Mouse (Mus musculus) erythroblast, embryonic 14.5 days (primary cell): ENCODE data around the gene Rbpj. TPM values are rescaled to one million over a fixed set of nuclear protein-coding genes. Genes with fewer than 3 reads are reported as not detected.

Experiments used
- H3K27me3 ChIP-seq: 2 replicates; pipeline ENCODE4 v1.6.1; 2012; ENCODE audit warnings: inconsistent platforms; ENCODE audit not compliant: control insufficient read depth
- H3K36me3 ChIP-seq: 2 replicates; pipeline ENCODE4 v1.6.1; 2012; ENCODE audit warnings: mild to moderate bottlenecking, inconsistent platforms; ENCODE audit not compliant: control insufficient read depth
- H3K4me1 ChIP-seq: 2 replicates; pipeline ENCODE4 v1.6.1; 2012; ENCODE audit warnings: inconsistent platforms; ENCODE audit not compliant: control insufficient read depth
- H3K4me3 ChIP-seq: replicated peaks from 2 replicates; pipeline ENCODE3; 2012; ENCODE audit warnings: moderate library complexity, mild to moderate bottlenecking, inconsistent platforms
- H3K9me3 ChIP-seq: 2 replicates; pipeline ENCODE4 v1.6.1; 2012; ENCODE audit warnings: low read length, inconsistent platforms, mixed read lengths; ENCODE audit not compliant: control insufficient read depth
- GATA1 ChIP-seq: IDR thresholded peaks from 2 replicates; pipeline ENCODE4 v1.6.1; 2012; ENCODE audit warnings: low read length, inconsistent platforms, mixed read lengths
- TAL1 ChIP-seq: IDR thresholded peaks from 3 replicates; pipeline ENCODE4 v1.6.1; 2012; ENCODE audit warnings: low read length, inconsistent platforms, mixed read lengths
- polyA plus RNA-seq: library from polyadenylated mRNA; stranded (reverse); fragments of >175 nt; gene quantifications from 2 replicates; pipeline ENCODE4 v1.2.3, GENCODE M21; 2012

The Rbpj gene
- polyA plus RNA-seq, 1 experiment = 0.21 TPM

DNA sequence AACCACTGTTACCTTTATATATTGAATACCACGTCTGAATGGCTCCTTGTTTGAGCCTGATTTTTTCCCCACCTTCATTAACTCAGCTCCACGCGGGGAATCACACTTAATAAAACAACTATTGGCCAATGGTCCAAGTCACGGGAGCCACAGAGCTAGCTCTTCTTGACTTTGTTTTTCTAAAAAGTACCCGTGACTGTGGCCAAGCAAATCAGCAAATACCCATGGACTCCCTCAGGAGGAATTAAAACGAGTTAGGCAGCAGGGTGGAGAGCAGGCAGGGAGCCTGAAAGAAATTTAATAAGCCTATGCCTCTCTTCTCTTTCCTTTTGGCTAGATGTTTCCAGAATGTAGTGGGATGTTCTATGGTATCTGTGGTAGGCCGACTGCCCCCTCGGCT, 51.9 kb downstream of the Rbpj start:
- no peaks in the 10 kb centered on the region for H3K36me3 ChIP-seq
- H3K4me3 ChIP-seq = no peak overlapping the region
- H3K9me3 ChIP-seq = no peaks in the 10 kb centered on the region
- no peak for TF ChIP-seq GATA1
- TF ChIP-seq TAL1 = no peak
- no peaks in the 10 kb centered on the region for H3K4me1 ChIP-seq
- no peaks in the 10 kb centered on the region for H3K27me3 ChIP-seq

DNA sequence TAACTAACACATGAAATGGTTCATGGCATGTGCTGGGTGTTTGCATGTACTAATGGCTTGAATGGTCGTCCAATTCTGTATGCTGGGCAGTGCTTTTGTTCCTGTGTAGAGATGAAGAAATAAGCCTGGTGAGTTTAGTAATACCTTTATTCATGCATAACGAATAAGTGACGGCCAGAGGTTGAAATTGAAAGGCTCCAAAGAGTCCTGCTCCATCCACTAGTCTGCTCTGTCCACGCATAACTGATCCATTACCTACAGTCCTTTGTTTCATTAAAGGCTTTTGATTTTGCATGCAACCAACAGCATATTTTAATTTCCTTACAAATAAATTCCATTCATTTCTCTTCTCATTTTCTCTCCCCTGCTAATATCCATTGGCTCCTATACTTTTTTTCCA, 53.2 kb downstream of the Rbpj start:
- Histone ChIP-seq H3K36me3 (no peaks in the 10 kb centered on the region), H3K27me3 (no peaks in the 10 kb centered on the region), H3K4me1 (no peaks in the 10 kb centered on the region), H3K9me3 (no peaks in the 10 kb centered on the region), H3K4me3 (no peak overlapping the region)
- TF ChIP-seq GATA1 = no peak
- no peak for TF ChIP-seq TAL1

DNA sequence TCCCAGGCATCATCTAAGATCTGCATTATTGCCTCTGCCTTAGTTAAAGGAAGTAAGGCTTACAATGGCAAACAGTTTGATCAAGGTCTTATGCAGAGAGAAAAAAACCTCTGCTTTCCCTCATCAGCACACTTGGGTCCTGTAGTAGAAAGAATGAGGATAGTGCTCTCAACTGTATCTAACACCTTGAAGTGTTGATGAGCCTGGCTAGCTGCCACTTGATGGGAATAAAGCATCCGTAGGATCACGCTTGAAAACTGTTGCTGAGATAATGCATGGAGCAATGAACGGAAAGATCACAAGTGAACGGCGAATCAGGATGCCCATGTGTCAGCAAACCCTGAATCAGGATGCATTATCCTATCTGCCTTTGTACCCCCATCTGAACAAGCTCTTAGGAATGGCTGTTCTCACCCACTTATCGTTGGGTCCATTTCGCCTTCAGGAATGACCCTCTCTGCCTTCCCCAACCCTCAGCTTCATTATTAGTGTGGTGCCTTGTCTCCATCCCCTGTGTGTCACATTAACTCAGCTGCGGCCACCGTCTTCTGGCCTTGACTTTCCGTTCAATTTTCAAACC, 54.1 kb downstream of the Rbpj start:
- no peak for TF ChIP-seq TAL1
- no peak overlapping the region for H3K4me3 ChIP-seq
- H3K36me3 ChIP-seq = no peaks in the 10 kb centered on the region
- H3K9me3 ChIP-seq = no peaks in the 10 kb centered on the region
- no peaks in the 10 kb centered on the region for H3K27me3 ChIP-seq
- no peaks in the 10 kb centered on the region for H3K4me1 ChIP-seq

DNA sequence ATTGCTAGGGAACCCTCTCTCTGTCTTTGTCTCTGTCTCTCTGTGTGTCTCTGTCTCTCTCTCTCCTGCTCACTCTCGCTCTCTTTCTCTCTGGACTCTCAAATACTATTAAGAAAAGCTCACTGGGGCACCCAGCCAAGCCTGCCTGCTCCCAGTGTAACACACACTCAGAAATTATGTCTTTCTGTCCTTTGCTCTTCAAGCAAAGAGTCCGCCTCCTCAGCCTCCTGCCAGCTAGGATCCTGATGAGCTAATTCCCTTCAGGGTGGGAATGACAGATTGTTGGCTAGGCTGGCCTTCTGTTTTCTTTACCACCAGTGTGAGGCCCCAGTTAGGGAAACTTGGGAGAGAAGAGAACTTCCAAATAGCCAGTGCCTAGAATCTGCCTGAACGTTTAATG, 57.1 kb downstream of the Rbpj start:
- H3K36me3 ChIP-seq = no peaks in the 10 kb centered on the region
- TF ChIP-seq GATA1 = no peak
- no peak for TF ChIP-seq TAL1
- no peaks in the 10 kb centered on the region for H3K27me3 ChIP-seq
- H3K9me3 ChIP-seq = no peaks in the 10 kb centered on the region
- H3K4me1 ChIP-seq = no peaks in the 10 kb centered on the region
- no peak overlapping the region for H3K4me3 ChIP-seq

DNA sequence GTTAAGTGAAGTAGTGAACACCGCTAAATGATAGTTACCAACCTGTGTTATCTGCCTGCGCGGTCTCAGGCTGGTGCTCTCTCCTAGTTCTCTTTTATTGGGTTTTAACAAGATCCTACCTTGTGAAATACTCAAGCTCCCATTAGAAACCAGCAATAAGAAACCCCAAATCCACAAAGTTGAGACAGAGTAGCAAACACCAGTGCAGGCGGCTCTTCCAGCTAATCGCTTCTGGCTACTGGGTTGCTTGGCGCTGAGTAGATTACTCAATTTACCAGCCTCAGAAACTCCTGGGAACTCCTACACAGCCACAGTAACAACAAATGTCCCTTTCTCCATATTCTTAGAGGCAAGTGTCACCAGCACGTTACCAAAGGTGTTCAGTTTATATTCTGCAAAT, 58.2 kb downstream of the Rbpj start:
- no peaks in the 10 kb centered on the region for H3K9me3 ChIP-seq
- H3K4me1 ChIP-seq = no peaks in the 10 kb centered on the region
- no peaks in the 10 kb centered on the region for H3K27me3 ChIP-seq
- TF ChIP-seq GATA1 = no peak
- TF ChIP-seq TAL1 = no peak
- H3K4me3 ChIP-seq = no peak overlapping the region
- H3K36me3 ChIP-seq = no peaks in the 10 kb centered on the region

DNA sequence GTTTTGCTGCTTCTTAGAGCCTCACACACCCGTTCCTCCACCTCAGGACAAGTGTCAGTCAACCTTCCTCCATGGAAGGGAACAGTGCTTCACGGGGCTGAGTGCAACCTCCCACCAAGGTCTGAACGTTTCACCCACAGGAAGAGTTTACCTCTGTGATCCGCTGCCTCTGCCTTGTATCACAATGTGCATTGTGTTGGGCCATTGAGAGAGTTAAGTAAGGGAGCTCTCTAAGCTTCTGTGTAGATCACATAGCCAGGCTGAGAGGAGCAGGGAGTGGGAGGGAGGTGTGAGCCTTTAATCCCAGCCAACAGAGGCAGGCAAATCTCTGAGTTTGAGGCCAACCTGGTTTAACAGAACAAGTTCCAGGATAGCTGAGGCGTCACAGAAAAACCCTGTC, 58.9 kb downstream of the Rbpj start:
- no peak overlapping the region for H3K4me3 ChIP-seq
- H3K4me1 ChIP-seq = no peaks in the 10 kb centered on the region
- TF ChIP-seq TAL1 = no peak
- TF ChIP-seq GATA1 = no peak
- no peaks in the 10 kb centered on the region for H3K27me3 ChIP-seq
- no peaks in the 10 kb centered on the region for H3K9me3 ChIP-seq
- H3K36me3 ChIP-seq = no peaks in the 10 kb centered on the region

DNA sequence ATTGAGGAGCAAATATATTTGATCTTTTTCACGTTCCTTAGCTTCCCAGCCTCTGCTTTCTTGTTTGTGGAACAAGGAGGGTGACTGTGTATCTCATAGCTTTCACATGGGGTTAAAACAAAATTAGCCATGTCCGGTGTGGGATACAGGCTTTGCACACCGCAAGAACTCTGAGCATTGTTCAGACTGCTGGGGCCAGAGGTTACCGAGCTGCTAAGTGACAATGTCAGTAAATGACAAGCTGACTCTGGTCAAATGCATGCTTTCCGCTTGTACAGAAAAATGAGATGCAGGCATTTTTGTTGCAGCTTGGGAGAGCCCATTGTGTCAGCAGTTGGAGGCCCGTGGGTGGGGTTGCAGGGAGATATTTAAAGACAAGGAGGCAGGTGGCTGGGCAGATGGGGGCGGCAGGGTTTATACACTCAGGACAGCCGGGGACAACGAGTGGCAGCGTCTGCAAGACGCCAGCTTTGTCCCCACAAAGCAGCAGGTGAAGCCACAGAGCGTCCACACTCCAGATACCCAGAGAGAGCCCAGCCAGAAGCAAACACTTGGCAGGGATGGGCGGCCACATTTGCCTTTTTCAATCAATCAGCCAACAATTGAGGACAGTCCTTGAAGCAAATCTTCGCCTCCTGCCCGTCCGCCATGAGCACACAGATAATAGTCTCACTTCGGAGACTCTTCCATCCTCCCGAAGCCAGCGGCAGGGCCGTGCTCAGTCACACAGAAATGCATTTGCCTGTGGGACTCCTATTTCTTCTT, 59.5 kb downstream of the Rbpj start:
- H3K36me3 ChIP-seq = no peaks in the 10 kb centered on the region
- H3K4me1 ChIP-seq = no peaks in the 10 kb centered on the region
- no peaks in the 10 kb centered on the region for H3K9me3 ChIP-seq
- no peak overlapping the region for H3K4me3 ChIP-seq
- no peak for TF ChIP-seq GATA1
- TF ChIP-seq TAL1 = no peak
- H3K27me3 ChIP-seq = no peaks in the 10 kb centered on the region

DNA sequence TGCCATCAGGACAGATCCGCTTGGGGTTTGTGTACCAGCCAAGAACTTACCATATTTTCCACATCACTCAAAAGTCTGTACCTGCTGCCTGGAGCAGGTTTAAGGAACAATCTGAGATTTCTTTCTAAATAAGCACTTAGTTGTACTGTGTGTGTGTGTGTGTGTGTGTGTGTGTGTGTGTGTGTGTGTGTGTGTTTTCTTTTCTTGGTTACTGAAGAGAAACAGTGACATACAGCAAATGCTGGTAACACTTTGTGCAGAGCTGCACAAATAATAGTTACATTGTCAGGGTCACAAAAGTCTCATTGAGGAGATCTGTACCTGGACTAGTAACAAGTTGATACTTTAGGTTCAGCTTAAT, 60.1 kb downstream of the Rbpj start:
- H3K4me3 ChIP-seq = no peak overlapping the region
- H3K27me3 ChIP-seq = no peaks in the 10 kb centered on the region
- H3K9me3 ChIP-seq = no peaks in the 10 kb centered on the region
- TF ChIP-seq GATA1 (no peak), TAL1 (no peak)
- H3K36me3 ChIP-seq = no peaks in the 10 kb centered on the region
- no peaks in the 10 kb centered on the region for H3K4me1 ChIP-seq

DNA sequence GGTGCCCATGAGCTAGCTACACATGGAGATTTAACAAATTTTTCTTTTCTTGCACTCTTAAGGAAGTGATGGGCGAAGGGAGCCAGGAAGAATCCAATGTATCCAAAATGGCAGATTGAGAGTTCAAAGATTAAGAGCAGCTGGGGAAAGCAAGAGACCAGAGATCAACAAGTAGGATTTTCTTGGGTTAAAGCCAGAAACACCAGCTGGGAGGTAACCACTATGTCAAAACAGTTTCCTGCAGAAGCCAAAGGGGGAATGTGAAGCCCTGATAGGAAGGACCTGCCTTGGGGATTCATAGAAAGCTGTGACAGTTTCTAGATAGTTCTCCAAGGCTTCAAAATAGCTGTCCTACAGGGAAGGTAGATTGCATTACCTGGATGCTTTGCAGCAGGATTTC, 63.9 kb downstream of the Rbpj start:
- Histone ChIP-seq H3K36me3 (no peaks in the 10 kb centered on the region), H3K27me3 (no peaks in the 10 kb centered on the region), H3K4me3 (no peak overlapping the region), H3K9me3 (no peaks in the 10 kb centered on the region), H3K4me1 (no peaks in the 10 kb centered on the region)
- TF ChIP-seq TAL1 = no peak
- no peak for TF ChIP-seq GATA1

DNA sequence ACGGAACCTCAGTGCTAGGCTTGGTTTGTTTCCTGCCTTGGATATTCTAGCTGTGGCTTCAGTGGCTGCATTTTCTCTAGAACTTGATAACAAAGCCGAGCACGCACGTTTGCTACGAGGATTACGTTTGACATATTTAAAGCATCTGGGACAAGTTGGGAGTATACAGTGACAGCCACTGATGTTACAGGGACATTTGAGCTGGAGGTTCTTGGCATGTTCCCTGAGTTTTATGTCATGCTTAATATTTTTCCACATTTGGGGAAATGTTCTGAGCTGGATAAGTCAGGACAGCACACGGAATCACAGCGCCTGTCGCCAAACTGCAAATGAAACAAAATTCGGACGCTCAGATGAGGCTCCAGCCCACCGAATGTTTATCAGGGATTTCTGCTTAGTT, 69.1 kb downstream of the Rbpj start:
- Histone ChIP-seq H3K4me1 (no peaks in the 10 kb centered on the region), H3K4me3 (no peak overlapping the region), H3K9me3 (no peaks in the 10 kb centered on the region), H3K27me3 (no peaks in the 10 kb centered on the region), H3K36me3 (no peaks in the 10 kb centered on the region)
- TF ChIP-seq GATA1 (no peak), TAL1 (no peak)
